Mouse (Mus musculus) megakaryocyte-erythroid progenitor cell, adult 5-6 weeks (primary cell): ENCODE measurements around the gene Xpot. TPM values are rescaled to one million over a fixed set of nuclear protein-coding genes. Genes with fewer than 3 reads are reported as not detected.

Source experiments
- ATAC-seq: replicated peaks from 2 replicates; pipeline ENCODE4 v1.8.0; 2016; ENCODE audit warnings: mild to moderate bottlenecking, inconsistent platforms; ENCODE audit not compliant: severe bottlenecking, poor library complexity, low FRiP score, low TSS enrichment
- total RNA-seq, 2 experiments: library from RNA; stranded (forward) in 1 of 2; stranded (reverse) in 1 of 2; fragments of 200-1000, 215-1000 nt in 1 of 2; fragments of >200 nt in 1 of 2; fragmentation: Nextera tagmentation in 1 of 2; gene quantifications; 2 replicates each; pipeline ENCODE4 v1.2.3; 2014 to 2017

The Xpot gene
- total RNA-seq (2014; fragmentation: Nextera tagmentation) (84.1 and 92.3 TPM in 2 replicates), total RNA-seq (2017) (127 and 153 TPM in 2 replicates)

DNA sequence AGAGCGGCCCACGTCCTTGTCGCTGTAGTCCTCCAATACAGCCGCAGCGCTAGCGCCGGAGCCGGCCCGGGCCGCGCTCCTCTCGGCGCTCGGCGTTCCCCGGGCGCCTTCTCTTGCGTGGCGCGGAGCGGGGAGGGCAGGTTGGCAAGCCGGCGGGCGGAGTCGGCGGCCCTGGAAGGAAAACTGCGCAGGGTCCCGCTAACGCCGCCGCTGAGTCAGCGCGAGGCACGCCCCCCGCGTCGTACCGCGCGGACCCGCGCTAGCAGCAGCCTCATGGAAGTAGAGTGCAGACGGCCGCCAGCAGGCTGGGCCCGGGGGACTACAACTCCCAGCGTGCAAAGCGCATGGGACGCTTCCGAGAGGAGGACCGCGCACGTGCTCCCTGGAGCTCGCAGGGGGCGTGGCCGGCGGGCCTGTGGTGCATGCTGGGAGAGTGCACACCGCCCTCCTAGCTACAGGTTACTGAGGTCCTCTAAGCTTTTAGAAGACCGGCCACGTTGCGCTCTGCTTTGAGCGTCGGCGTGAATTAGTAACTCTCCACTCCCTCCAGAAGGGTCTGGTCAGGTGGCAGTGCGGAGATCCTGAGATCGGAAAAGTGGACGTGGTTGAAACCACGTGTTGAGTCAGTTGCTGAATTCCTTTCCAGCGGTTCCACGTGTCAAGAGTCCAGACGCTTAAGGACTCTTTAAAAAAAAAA lies at the start of gene Xpot:
Xpot (minus strand) TSS at position 147 of the 697 bp plus-strand sequence.
- peak; percentile 97 for ATAC-seq

GRCm38 (mm10) chr10:121669103-121669502 lies 43.0 kb upstream of the Xpot start:
- ATAC-seq = no peak

DNA sequence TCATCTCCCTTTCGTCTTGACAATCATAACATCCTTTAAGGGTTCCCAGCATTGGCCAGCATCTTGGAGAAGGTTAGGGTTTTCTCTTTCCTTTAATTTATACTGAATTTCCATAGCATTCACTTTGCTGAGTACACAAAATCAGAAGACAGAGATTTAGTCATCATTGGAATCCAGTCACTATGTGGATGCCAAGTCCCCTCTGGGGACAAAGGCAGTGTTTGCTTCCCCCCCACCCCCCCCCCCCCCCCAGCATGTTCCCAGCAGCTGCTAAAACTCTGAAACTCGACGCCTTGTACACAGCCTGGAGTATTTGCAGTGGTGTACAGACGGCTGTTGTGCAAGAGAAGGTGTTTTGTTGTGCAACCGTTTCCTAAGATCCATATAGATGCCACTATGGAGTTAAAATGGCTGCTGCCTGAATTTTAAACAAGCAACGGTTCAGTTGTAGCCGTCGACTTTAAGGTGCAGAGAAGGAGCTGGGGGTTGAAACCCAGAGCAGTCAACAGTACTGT lies 39.6 kb upstream of the Xpot start:
- no peak for ATAC-seq

DNA sequence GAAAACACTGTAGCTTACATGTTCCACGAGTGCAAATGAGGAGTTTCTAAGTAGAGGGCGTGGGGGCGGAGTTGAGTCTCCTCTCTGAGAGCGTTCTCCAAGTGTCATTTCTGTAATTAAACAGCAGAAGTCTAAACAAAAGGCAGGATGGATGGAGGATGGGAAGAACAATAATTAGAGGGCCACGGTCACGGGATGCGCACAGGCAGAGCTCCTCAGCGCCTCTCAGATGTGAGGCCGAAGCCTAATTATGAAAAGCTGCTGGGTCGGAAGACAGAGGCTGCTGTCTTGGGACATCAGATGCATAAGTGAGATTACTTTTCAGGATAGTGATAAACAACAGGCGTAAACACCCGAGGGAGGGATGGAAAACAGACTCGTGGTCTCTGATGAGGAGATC lies 37.5 kb upstream of the Xpot start:
- ATAC-seq = no peak

DNA sequence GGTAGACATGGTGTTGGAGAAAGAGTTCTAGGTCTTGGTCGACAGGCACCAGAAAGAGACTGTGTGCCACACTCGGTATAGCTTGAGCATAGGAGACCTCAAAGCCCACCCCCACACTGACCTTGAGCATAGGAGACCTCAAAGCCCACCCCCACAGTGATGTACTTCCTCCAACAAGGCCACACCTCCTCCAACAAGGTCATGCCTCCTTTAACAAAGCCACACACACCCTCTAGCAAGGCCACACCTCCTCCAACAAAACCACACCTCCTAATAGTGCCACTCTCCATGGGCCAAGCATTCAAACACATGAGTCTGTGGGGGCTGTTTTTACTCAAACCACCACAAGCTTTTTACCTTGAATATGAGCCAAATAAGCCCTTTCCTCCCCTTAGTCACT lies 36.6 kb upstream of the Xpot start:
- ATAC-seq = no peak

GRCm38 (mm10) chr10:121655907-121656306 lies 29.8 kb upstream of the Xpot start:
- ATAC-seq = no peak

DNA sequence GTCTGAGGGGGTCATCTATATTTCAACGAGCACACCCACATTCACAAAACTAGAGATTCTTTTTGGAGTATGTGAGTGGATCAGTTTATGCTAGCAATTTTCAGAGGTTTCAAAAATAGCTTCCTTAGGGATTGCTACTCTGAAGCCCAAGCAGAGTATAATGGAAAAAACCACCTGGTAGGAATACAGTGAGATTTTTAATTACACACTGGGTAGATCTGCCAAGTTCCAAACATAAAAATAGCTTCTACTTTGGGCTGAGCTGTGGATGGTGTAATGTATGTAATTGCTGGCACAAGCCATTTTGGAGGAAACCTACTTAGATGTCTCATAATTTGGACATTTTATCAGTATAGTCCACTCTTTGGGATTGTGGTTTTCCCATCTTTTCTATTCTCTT lies 26.9 kb upstream of the Xpot start:
- no peak for ATAC-seq

GRCm38 (mm10) chr10:121646294-121646693 lies 20.2 kb upstream of the Xpot start:
- ATAC-seq = no peak

GRCm38 (mm10) chr10:121642054-121642947 lies 16.2 kb upstream of the Xpot start:
- 0 out of 2 replicates have a peak, but pooled peaks have one; percentile 7 for ATAC-seq

- 0 out of 2 replicates have a peak, but pooled peaks have one; percentile 28 for ATAC-seq
Measured at GRCm38 (mm10) chr10:121641272-121642053, 15.3 kb upstream of the Xpot start, which contains the start of gene D930020B18Rik. TSS of gene D930020B18Rik (plus strand) at chr10:121641588.

DNA sequence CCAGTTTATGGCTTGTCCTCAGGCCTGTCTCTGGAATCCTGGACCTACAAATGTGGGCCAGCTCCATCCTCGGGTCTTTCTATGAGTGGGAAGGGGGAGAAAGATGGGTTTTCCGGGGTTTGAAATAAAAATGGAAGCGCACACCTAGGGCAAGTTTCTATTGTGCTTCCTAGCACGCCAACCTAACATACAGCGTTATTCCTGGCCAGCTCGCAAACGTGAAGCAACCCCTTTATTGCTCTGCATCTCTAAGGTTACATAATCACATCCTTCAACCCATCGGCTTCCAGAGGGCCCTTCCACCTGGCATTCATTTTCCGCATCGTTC lies 14.8 kb upstream of the Xpot start:
- no peak for ATAC-seq

DNA sequence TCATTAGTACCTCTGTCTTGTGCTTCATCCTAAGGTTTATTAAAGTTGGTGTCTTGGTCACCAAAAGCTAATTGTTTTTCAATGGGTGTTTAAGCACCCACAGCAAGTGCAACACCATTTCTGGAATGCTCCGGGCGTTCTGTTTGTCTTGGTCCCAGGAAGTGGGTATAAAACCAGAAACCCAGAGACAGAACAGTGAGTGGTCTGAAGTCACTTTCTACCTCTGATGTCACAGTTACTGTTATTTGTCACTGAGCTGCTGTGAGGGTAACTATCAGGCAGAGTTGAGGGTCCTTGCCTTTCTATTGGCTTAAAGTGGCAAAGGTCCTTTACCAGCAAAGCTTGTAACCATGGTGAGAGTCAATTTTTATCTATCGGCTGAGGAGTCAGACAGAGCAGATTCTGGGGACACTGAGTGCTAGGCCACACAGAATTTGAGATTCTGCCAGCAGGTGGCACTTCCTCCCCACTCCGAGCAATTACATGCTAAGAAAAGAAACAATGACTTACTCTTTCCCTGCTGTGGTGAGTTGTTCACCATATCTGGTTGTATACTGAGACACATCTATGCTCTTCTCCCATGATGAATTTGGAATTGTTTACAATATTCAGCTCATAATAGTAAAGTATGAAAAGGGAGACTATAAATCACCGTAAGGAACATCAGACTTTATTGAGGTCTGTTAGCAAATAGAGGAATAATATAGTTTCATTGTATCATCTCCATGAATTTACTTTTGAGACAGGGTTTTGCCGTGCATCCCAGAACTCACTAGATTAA lies 14.2 kb upstream of the Xpot start:
- ATAC-seq = peak; percentile 76

GRCm38 (mm10) chr10:121639573-121639972 lies 13.4 kb upstream of the Xpot start:
- ATAC-seq = no peak

GRCm38 (mm10) chr10:121636276-121636675 lies 10.1 kb upstream of the Xpot start:
- ATAC-seq = no peak

GRCm38 (mm10) chr10:121634159-121634558 lies 8.0 kb upstream of the Xpot start:
- ATAC-seq = no peak

DNA sequence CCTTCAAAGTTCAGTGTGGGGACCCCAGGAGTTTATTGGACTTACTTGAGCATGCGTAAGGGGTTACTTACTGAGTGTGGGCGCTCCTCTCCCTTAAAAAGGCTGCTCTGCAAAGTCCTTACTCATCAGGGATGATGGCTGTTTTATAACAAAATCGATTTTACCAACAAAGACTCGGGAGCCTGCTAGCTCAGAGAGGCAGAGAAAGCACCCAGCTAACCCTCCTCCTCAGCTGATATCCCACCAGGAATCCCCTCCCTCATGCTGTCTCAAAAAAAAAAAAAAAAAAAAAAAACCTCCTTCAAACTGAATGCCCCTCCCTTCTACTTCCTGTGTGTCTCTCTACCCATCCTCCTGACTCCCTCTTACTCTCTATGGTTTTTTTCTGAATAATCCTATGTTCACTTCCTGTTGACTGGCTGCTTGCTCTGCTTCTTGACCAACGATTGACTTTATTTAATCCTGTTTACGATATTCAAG lies 2.5 kb upstream of the Xpot start:
- no peak for ATAC-seq

GRCm38 (mm10) chr10:121627216-121627852 lies 1.2 kb upstream of the Xpot start:
- no peak for ATAC-seq
